Mouse (Mus musculus): Measurements from ENCODE around the gene Iqcc. TPM values are rescaled to one million over a fixed set of nuclear protein-coding genes. Genes with fewer than 3 reads are reported as not detected.

Iqcc gene
- polyA plus RNA-seq, 1 experiment from 2014 or later = 31.2 TPM

Other genes with a start within 250 kb of the Iqcc start
- gene Zbtb8a, start 241.0 kb downstream of the Iqcc start, polyA plus RNA-seq (2015; fragmentation: Nextera tagmentation; extraction: Ambion mirVana) = 13.6 and 14.0 TPM in 2 replicates
- 1.1 and 1.2 TPM in 2 replicates for gene Zbtb8b, start 178.2 kb downstream of the Iqcc start, polyA plus RNA-seq (2015; fragmentation: Nextera tagmentation; extraction: Ambion mirVana)
- gene Bsdc1, start 157.5 kb downstream of the Iqcc start, polyA plus RNA-seq (2015; fragmentation: Nextera tagmentation; extraction: Ambion mirVana) = 24.5 and 24.7 TPM in 2 replicates
- gene Tssk3, start 128.1 kb downstream of the Iqcc start, polyA plus RNA-seq (2015; fragmentation: Nextera tagmentation; extraction: Ambion mirVana) = not detected in 2 replicates
- not detected in 2 replicates for gene Fam229a, start 127.9 kb downstream of the Iqcc start, polyA plus RNA-seq (2015; fragmentation: Nextera tagmentation; extraction: Ambion mirVana)
- 289 and 312 TPM in 2 replicates for gene Marcksl1, start 105.5 kb downstream of the Iqcc start, polyA plus RNA-seq (2015; fragmentation: Nextera tagmentation; extraction: Ambion mirVana)
- gene Hdac1, start 76.4 kb downstream of the Iqcc start, polyA plus RNA-seq (2015; fragmentation: Nextera tagmentation; extraction: Ambion mirVana) = 196 and 207 TPM in 2 replicates
- gene Lck, start 45.5 kb downstream of the Iqcc start, polyA plus RNA-seq (2015; fragmentation: Nextera tagmentation; extraction: Ambion mirVana) = 6.1 and 7.9 TPM in 2 replicates
- gene Fam167b, start 40.5 kb downstream of the Iqcc start, polyA plus RNA-seq (2015; fragmentation: Nextera tagmentation; extraction: Ambion mirVana) = 2.3 and 2.4 TPM in 2 replicates
- gene Eif3i, start 18.5 kb downstream of the Iqcc start, polyA plus RNA-seq (2015; fragmentation: Nextera tagmentation; extraction: Ambion mirVana) = 255 and 274 TPM in 2 replicates
- gene Tmem234, start 18.4 kb downstream of the Iqcc start, polyA plus RNA-seq (2015; fragmentation: Nextera tagmentation; extraction: Ambion mirVana) = 180 and 186 TPM in 2 replicates
- 1.6 and 1.7 TPM in 2 replicates for gene Dcdc2b, start 4.8 kb downstream of the Iqcc start, polyA plus RNA-seq (2015; fragmentation: Nextera tagmentation; extraction: Ambion mirVana)
- gene Ccdc28b, start 4.8 kb upstream of the Iqcc start, polyA plus RNA-seq (2015; fragmentation: Nextera tagmentation; extraction: Ambion mirVana) = 42.7 and 44.6 TPM in 2 replicates
- 54.9 and 55.7 TPM in 2 replicates for gene Txlna, start 22.0 kb upstream of the Iqcc start, polyA plus RNA-seq (2015; fragmentation: Nextera tagmentation; extraction: Ambion mirVana)
- 14.4 and 15.2 TPM in 2 replicates for gene Kpna6, start 53.7 kb upstream of the Iqcc start, polyA plus RNA-seq (2015; fragmentation: Nextera tagmentation; extraction: Ambion mirVana)
- gene Tmem39b, start 77.7 kb upstream of the Iqcc start, polyA plus RNA-seq (2015; fragmentation: Nextera tagmentation; extraction: Ambion mirVana) = 9.2 and 10.6 TPM in 2 replicates
- gene Khdrbs1, start 123.2 kb upstream of the Iqcc start, polyA plus RNA-seq (2015; fragmentation: Nextera tagmentation; extraction: Ambion mirVana) = 62.2 and 62.6 TPM in 2 replicates
- gene Ptp4a2, start 192.1 kb upstream of the Iqcc start, polyA plus RNA-seq (2015; fragmentation: Nextera tagmentation; extraction: Ambion mirVana) = 277 and 289 TPM in 2 replicates

Measured in intestine, embryonic 16.5 days (tissue).